Mouse (Mus musculus): ENCODE results near the gene Ercc6l.

DNA sequence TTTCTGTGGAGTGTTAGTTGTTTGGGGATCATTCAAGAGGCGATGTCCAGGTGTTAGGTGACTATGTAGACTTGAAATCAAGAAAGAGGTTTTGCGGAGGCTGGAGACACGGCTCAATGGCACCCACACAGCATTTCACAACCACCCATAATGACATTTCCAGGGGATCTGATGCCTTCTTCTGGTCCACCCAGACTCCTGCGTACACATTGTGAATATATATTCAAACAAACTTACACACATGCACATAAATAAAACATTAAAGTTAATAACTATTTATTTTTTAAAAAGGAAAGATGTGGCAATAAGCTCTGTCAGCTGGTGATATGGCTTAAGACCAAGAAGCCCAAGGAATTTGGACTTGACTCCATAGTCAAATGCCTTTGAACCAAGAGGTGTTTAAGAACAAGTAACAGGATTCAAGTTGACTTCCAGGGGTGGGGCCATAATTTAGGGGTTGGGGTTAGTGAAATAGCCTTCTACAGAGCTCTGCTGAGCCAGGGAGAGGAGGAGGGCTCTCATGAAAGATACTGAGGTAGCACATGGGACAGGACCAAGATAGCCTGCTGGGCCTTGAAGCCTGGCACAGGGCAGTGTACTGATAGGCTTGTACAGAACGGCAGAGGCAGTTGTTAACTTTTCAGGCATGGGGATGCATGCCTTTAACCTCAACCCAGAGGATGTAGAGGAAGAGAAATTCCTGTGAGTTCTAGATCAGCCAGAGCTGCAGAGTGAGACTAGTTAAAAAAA is 18.8 kb upstream of the Ercc6l start:
- no peak for TF ChIP-seq POLR2A (IDR thresholded peaks at IDR 0.05; ENCODE audit: insufficient read depth, low read depth, low read length)
- no peak for TF ChIP-seq CTCF (IDR thresholded peaks at IDR 0.05; ENCODE audit: insufficient read depth, low read depth, low read length)

All from olfactory bulb, adult 2 months (tissue).